8 mouse cellular contexts compared by ENCODE assay signal in the genomic region with DNA sequence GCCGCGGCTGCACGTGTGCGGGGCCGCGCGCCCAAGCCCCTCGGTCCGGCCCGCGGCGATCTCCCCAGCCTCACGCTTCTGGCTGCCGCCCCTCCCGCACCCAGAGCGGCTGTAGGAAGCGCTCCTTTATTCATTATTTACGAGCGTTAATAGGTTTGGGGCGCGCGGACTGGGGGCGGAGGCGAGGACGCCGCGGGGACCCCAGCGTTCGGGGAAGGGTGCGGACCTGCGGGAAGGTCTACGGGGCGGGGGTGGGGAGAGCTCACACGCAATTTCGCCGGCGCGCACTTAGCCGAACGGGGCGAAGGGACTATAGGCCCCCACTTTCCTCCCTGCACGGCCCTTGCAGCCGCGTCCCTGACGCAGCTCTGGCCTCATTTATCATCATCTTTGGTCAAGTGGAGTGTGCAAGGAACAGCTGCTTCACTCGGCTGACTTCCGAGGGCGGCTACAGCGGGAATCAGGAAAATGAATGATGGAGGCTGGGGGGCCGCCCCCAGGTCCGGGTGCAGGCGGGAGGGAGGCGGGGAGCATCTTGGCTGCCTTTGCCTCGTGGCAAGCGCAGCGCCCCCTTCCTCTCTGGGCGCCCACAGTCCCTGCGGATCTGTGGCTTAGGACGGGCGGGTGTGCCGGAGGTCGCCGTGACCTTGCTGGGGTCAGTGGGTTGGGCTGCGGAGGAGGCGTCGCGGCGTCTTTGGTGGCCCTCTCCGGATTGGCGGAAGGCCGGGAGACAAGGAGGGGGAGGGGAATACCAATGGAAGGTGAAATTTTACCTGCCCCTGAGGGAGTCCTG. TPM values are rescaled to one million over a fixed set of nuclear protein-coding genes. Genes with fewer than 3 reads are reported as not detected.
DNase-seq lines count a peak whose midpoint lies in the region; ATAC-seq lines count a peak whose summit lies in the region.

No protein-coding gene starts in this region.

- peak overlapping the region; percentile 68 for H3K4me3 ChIP-seq in hindbrain, embryonic 13.5 days

- DNase-seq in MN1 (ENCODE audit: low spot score) = peak; percentile 75
- peak; percentile 91 for DNase-seq in cerebellum, adult 9-11 months
- peak; percentile 62 to 65 for DNase-seq in frontal cortex, postnatal 25 days (ENCODE audit: low spot score in 2 of 2)
- peak; percentile 52 to 68 for DNase-seq in layer of hippocampus, postnatal 25 days (ENCODE audit: extremely low spot score in 1 of 2, low spot score in 1 of 2)
- peak; percentile 79 for DNase-seq in lung, postnatal 10 days
- DNase-seq in ovary, postnatal 14 days (ENCODE audit: low spot score) = peak; percentile 56
- peak; percentile 72 for DNase-seq in thymus, postnatal 14 days

- H3K4me1 ChIP-seq in hindbrain, embryonic 13.5 days (replicated peaks) = peaks cover 90% of the 10 kb centered on the region

- ATAC-seq in hindbrain, embryonic 13.5 days (ENCODE audit: low FRiP score) = peak; percentile 72

- peak overlapping the region; percentile 94 for H3K4me2 ChIP-seq in hindbrain, embryonic 13.5 days

- no peaks in the 10 kb centered on the region for H3K27me3 ChIP-seq in hindbrain, embryonic 13.5 days

- H3K27ac ChIP-seq in hindbrain, embryonic 13.5 days = peak overlapping the region; percentile 100

- no peaks in the 10 kb centered on the region for H3K9me3 ChIP-seq in hindbrain, embryonic 13.5 days

- peak overlapping the region; percentile 93 for H3K9ac ChIP-seq in hindbrain, embryonic 13.5 days

- under 1% methylated on average over 67 of the region's 71 CpGs for WGBS in hindbrain, embryonic 13.5 days

- peaks cover 8% of the 10 kb centered on the region; the same call in 1 of the 2 replicates for H3K36me3 ChIP-seq in hindbrain, embryonic 13.5 days

RNA-seq across cellular contexts. Expression of a gene that starts 46.0 kb away (rescaled TPM):
- polyA plus RNA-seq in hindbrain, embryonic 13.5 days (2015; fragmentation: Nextera tagmentation; extraction: Ambion mirVana) = 38.2 and 43.9 TPM in 2 replicates
- 10 to 100 TPM; 49.9 to 58.1 TPM for total RNA-seq in layer of hippocampus, postnatal 25 days (2021)

Comparison
In these comparisons a context has a peak if more than half of its experiments do, and no peak if none do; other contexts are left out.
1. Peak in every context shown above with its lines: DNase-seq, ATAC-seq, H3K4me3 ChIP-seq and H3K27ac ChIP-seq.